Mouse (Mus musculus) lung, postnatal 0 days (tissue): ENCODE results near the gene Myef2.
"Not testable (repeated sequence)": the region's sequence is repeated elsewhere in the genome, so short reads cannot be mapped to it uniquely, and the experiment has no call there.

Experiments
- CTCF ChIP-seq: IDR thresholded peaks from 2 replicates; pipeline ENCODE4 v1.5.1; 2016; ENCODE audit warnings: antibody characterized with exemption, mild to moderate bottlenecking
- EP300 ChIP-seq: IDR thresholded peaks from 2 replicates; pipeline ENCODE4 v1.6.1; 2016; ENCODE audit warnings: antibody characterized with exemption, mild to moderate bottlenecking, control low read depth

DNA sequence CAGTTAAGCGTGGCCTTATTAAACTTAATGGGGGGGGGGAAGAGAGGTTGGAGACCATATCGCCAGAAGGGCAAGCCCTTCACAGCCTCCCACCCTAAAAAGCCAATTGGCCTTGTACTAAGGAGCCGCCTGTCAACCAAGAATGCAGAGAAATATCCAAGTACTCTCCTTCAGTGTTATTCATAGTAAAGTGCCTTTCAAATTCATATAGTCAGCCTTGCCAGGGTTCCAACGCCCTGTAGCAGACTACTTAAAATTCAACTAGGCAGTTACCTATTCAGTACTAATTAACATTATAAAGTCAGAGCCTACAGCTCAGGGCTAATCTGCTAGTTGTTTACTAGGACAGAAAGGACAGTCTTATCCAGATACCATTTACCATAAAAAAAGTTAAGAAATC, 16.9 kb downstream of the Myef2 start:
- TF ChIP-seq CTCF, EP300: not testable (repeated sequence)
